Mouse (Mus musculus): Measurements from ENCODE around the gene Endog. TPM values are rescaled to one million over a fixed set of nuclear protein-coding genes. Genes with fewer than 3 reads are reported as not detected.
"Not testable (repeated sequence)": the region's sequence is repeated elsewhere in the genome, so short reads cannot be mapped to it uniquely, and the experiment has no call there.

Gene Endog
- total and polyA plus RNA-seq, 2 experiments from 2014 or later, result 38.9 to 43.7 TPM

GRCm38 (mm10) chr2:30152616-30153015 lies 18.7 kb upstream of the Endog start:
- Histone ChIP-seq H3K9me3 (ENCODE audit: low read length) (no peaks in the 10 kb centered on the region), H3K27me3 (ENCODE audit: insufficient read depth, low read length) (no peaks in the 10 kb centered on the region), H3K4me2 (ENCODE audit: low read depth, low read length, poor library complexity, severe bottlenecking) (no peak overlapping the region), H3K36me3 (ENCODE audit: insufficient read depth, low read length) (peaks cover 31% of the 10 kb centered on the region), H3K9ac (replicated peaks; ENCODE audit: low read length, poor library complexity, severe bottlenecking) (no peak overlapping the region), H3K4me3 (ENCODE audit: low read depth, low read length) (no peak overlapping the region), H3K27ac (ENCODE audit: low read depth, low read length) (no peak overlapping the region), H3K4me1 (ENCODE audit: insufficient read depth, low read length) (no peaks in the 10 kb centered on the region)
- no peak for TF ChIP-seq CTCF (IDR thresholded peaks at IDR 0.05)
- DNase-seq (ENCODE audit: low spot score), result no peak
- WGBS, result 66% methylated on average over 8 of the region's 8 CpGs
- ATAC-seq (ENCODE audit: low FRiP score), result no peak

- H3K9ac ChIP-seq (replicated peaks; ENCODE audit: low read length, poor library complexity, severe bottlenecking); H3K27me3 ChIP-seq (ENCODE audit: insufficient read depth, low read length); H3K36me3 ChIP-seq (ENCODE audit: insufficient read depth, low read length); H3K4me2 ChIP-seq (ENCODE audit: low read depth, low read length, poor library complexity, severe bottlenecking); ATAC-seq (ENCODE audit: low FRiP score); H3K27ac ChIP-seq (ENCODE audit: low read depth, low read length); DNase-seq (ENCODE audit: low spot score); H3K9me3 ChIP-seq (ENCODE audit: low read length); H3K4me3 ChIP-seq (ENCODE audit: low read depth, low read length); H3K4me1 ChIP-seq (ENCODE audit: insufficient read depth, low read length): not testable (repeated sequence)
- WGBS, result 79% methylated on average over 7 of the region's 10 CpGs
Observed at GRCm38 (mm10) chr2:30159871-30160270, 11.4 kb upstream of the Endog start.

DNA sequence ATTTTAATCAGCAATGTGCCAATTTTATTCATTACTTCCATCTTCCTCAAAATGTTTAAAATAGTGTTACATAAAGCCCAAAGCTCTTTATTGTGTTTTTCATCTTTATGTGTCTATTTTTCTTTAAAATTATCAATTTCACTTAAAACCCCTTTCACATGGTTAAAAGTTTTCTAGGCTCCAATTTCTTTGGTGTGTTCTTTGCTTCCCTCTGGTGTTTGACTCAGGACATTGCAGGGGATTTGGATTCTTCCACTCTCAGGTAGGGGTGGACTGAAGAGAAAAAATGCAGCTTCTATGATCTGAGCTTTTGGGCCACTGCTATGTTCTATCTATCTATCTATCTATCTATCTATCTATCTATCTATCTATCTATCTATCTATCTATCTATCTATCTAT lies 9.5 kb upstream of the Endog start:
- H3K9me3 ChIP-seq (ENCODE audit: low read length), result no peaks in the 10 kb centered on the region
- H3K27ac ChIP-seq (ENCODE audit: low read depth, low read length), result no peak overlapping the region
- H3K4me3 ChIP-seq (ENCODE audit: low read depth, low read length), result no peak overlapping the region
- H3K4me2 ChIP-seq (ENCODE audit: low read depth, low read length, poor library complexity, severe bottlenecking), result no peak overlapping the region
- peak; percentile 87 for TF ChIP-seq CTCF (IDR thresholded peaks at IDR 0.05)
- H3K9ac ChIP-seq (replicated peaks; ENCODE audit: low read length, poor library complexity, severe bottlenecking), result no peak overlapping the region
- peak; percentile 76 for DNase-seq (ENCODE audit: low spot score)
- no peaks in the 10 kb centered on the region for H3K4me1 ChIP-seq (ENCODE audit: insufficient read depth, low read length)
- no peak for ATAC-seq (ENCODE audit: low FRiP score)
- H3K36me3 ChIP-seq (ENCODE audit: insufficient read depth, low read length), result no peaks in the 10 kb centered on the region
- H3K27me3 ChIP-seq (ENCODE audit: insufficient read depth, low read length), result no peaks in the 10 kb centered on the region

DNA sequence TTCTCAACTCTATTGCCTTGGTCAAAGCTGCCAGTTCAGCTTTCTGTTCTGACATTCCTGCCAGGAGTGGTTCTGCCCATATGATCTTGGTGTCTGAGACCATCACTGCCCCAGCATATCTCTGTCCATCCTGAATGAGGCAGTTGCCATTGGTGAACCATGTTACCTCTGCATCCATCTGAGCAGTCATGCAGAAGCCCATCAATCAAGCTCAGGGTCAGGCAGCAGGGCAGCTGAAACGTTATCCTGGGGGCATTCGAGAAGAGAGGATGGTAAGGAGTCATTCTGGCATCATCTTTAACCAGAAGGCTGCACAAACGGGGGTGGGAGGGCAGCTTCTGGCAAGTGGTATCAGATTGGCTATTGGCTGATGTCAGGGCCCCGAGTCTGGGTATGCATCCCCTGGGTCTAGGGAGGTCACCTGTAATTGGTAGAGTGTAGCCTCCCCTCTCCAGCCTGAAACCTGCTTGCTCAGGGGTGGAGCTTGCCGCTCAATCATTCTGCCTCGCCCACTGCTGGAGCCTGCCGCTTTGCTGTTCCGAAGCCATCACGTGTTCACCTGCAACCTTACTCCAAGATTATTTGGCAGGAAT lies 6.9 kb upstream of the Endog start:
- H3K4me2 ChIP-seq (ENCODE audit: low read depth, low read length, poor library complexity, severe bottlenecking), result no peak overlapping the region
- no peaks in the 10 kb centered on the region for H3K27me3 ChIP-seq (ENCODE audit: insufficient read depth, low read length)
- WGBS, result 64% methylated on average over 9 of the region's 9 CpGs
- H3K4me3 ChIP-seq (ENCODE audit: low read depth, low read length), result no peak overlapping the region
- DNase-seq (ENCODE audit: low spot score) (no peak), ATAC-seq (ENCODE audit: low FRiP score) (no peak)
- no peaks in the 10 kb centered on the region for H3K36me3 ChIP-seq (ENCODE audit: insufficient read depth, low read length)
- no peaks in the 10 kb centered on the region for H3K9me3 ChIP-seq (ENCODE audit: low read length)
- H3K9ac ChIP-seq (replicated peaks; ENCODE audit: low read length, poor library complexity, severe bottlenecking), result no peak overlapping the region
- H3K27ac ChIP-seq (ENCODE audit: low read depth, low read length), result no peak overlapping the region
- TF ChIP-seq CTCF (IDR thresholded peaks at IDR 0.05), result no peak
- H3K4me1 ChIP-seq (ENCODE audit: insufficient read depth, low read length), result no peaks in the 10 kb centered on the region

DNA sequence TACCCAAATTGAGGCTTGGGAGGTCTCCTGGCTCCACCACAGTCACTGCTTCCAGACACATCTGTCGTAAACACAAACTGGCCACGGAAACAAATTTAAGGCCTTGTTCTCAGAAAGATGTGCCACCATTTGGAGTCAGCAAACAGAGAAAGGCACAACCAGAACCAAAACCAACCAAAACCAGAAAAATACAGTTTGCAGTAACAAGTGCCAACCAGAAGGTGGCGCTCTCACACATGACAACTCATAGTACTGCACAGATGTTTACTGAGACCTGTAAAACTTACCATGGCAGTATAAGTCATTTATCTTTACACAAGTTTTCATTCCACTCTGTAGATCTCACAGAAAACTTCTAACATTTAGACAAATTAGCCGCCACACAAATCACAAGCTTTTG lies 4.6 kb upstream of the Endog start:
- ATAC-seq (ENCODE audit: low FRiP score) (no peak), DNase-seq (ENCODE audit: low spot score) (no peak)
- Histone ChIP-seq H3K27ac (ENCODE audit: low read depth, low read length) (no peak overlapping the region), H3K4me1 (ENCODE audit: insufficient read depth, low read length) (no peaks in the 10 kb centered on the region), H3K36me3 (ENCODE audit: insufficient read depth, low read length) (no peaks in the 10 kb centered on the region), H3K4me2 (ENCODE audit: low read depth, low read length, poor library complexity, severe bottlenecking) (no peak overlapping the region), H3K9me3 (ENCODE audit: low read length) (no peaks in the 10 kb centered on the region), H3K4me3 (ENCODE audit: low read depth, low read length) (no peak overlapping the region), H3K9ac (replicated peaks; ENCODE audit: low read length, poor library complexity, severe bottlenecking) (no peak overlapping the region), H3K27me3 (ENCODE audit: insufficient read depth, low read length) (no peaks in the 10 kb centered on the region)
- WGBS, result 59% methylated on average over 4 of the region's 4 CpGs
- peak; percentile 62 for TF ChIP-seq CTCF (IDR thresholded peaks at IDR 0.05)

DNA sequence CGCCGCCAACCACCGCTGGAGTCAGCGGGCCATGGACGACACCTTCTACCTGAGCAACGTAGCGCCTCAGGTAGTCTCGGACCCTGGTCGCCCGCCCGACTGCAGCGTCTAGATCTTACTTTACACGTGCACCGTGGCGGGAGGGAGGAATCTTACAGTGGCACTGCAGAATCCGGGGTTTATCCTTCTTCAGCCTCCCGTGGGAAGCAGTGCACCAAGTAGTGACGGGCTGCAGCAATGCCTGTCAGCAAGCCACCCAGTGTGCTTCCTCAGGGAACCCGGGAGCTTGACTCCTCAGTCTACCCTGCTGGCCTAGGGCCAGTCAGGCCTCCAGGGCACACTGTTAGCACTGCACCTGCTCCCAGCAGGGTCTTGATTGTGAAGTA lies 697 bp downstream of the Endog start:
- WGBS, result 1% methylated on average over 18 of the region's 19 CpGs

More for the DNA sequence above, 697 bp downstream of the Endog start:
- Histone ChIP-seq H3K9ac (replicated peaks; ENCODE audit: low read length, poor library complexity, severe bottlenecking) (peak overlapping the region; percentile 77), H3K4me1 (ENCODE audit: insufficient read depth, low read length) (peaks cover 8% of the 10 kb centered on the region; the same call in 1 of the 2 replicates), H3K4me3 (ENCODE audit: low read depth, low read length) (peak overlapping the region; percentile 56), H3K9me3 (ENCODE audit: low read length) (no peaks in the 10 kb centered on the region), H3K36me3 (ENCODE audit: insufficient read depth, low read length) (peaks cover 39% of the 10 kb centered on the region), H3K4me2 (ENCODE audit: low read depth, low read length, poor library complexity, severe bottlenecking) (peak overlapping the region; percentile 65), H3K27ac (ENCODE audit: low read depth, low read length) (peak overlapping the region; percentile 90), H3K27me3 (ENCODE audit: insufficient read depth, low read length) (no peaks in the 10 kb centered on the region)
- ATAC-seq (ENCODE audit: low FRiP score) (no peak; the same call in 1 of the 2 replicates), DNase-seq (ENCODE audit: low spot score) (no peak)
- no peak for TF ChIP-seq CTCF (IDR thresholded peaks at IDR 0.05)

Data from midbrain, postnatal 0 days (tissue).